Mouse (Mus musculus) stomach, embryonic 16.5 days (tissue): Measurements from ENCODE around the gene Mthfr. TPM values are rescaled to one million over a fixed set of nuclear protein-coding genes. Genes with fewer than 3 reads are reported as not detected.

ENCODE experiments used
- ATAC-seq: fragments of 200-750 bp; cut with Nextera tagmentation; 2 replicates; pipeline ENCODE4 v1.8.0; 2017; ENCODE audit warnings: moderate number of reproducible peaks, moderate TSS enrichment; ENCODE audit not compliant: insufficient read depth, low FRiP score
- H3K27ac ChIP-seq: fragments of 300-500 bp; sonication (generic); 2 replicates; pipeline ENCODE4 v1.5.1; 2014; ENCODE audit warnings: low read length
- H3K27me3 ChIP-seq: fragments of 300-500 bp; sonication (generic); 2 replicates; pipeline ENCODE4 v1.6.1; 2014; ENCODE audit warnings: low read length, control low read depth, mixed read lengths; ENCODE audit not compliant: control insufficient read depth, insufficient read depth
- H3K36me3 ChIP-seq: fragments of 300-500 bp; sonication (generic); 2 replicates; pipeline ENCODE4 v1.6.1; 2014; ENCODE audit warnings: low read length; ENCODE audit not compliant: control insufficient read depth, insufficient read depth
- H3K4me1 ChIP-seq: fragments of 300-500 bp; sonication (generic); 2 replicates; pipeline ENCODE4 v1.6.1; 2014; ENCODE audit warnings: low read length, control low read depth, mixed read lengths; ENCODE audit not compliant: control insufficient read depth, insufficient read depth
- H3K4me2 ChIP-seq: fragments of 300-500 bp; sonication (generic); 2 replicates; pipeline ENCODE4 v1.6.1; 2014; ENCODE audit warnings: low read depth, low read length, mixed read lengths
- H3K4me3 ChIP-seq: fragments of 300-500 bp; sonication (generic); replicated peaks from 2 replicates; pipeline ENCODE4 v1.5.1; 2014; ENCODE audit warnings: mild to moderate bottlenecking, low read length
- H3K9ac ChIP-seq: fragments of 300-500 bp; sonication (generic); 2 replicates; pipeline ENCODE4 v1.6.1; 2014; ENCODE audit warnings: low read length
- H3K9me3 ChIP-seq: fragments of 300-500 bp; sonication (generic); replicated peaks from 2 replicates; pipeline ENCODE4 v1.6.1; 2016; ENCODE audit warnings: low read length, control low read depth; ENCODE audit not compliant: control insufficient read depth
- WGBS: fragments of 180-500 bp; shearing (Covaris S2); extraction: QIAGEN DNeasy Blood & Tissue Kit; methylation state at CpG from one replicate; pipeline ENCODE4 v1.1.7; 2014; 5-methylcytosine and 5-hydroxymethylcytosine counted together
- polyA plus RNA-seq: library from polyadenylated mRNA; unstranded; fragments of >200 nt; fragmentation: Nextera tagmentation; extraction: Ambion mirVana; gene quantifications from 2 replicates; pipeline ENCODE4 v1.2.1, GENCODE M21; 2015

Gene Mthfr
- polyA plus RNA-seq, 1 experiment from 2014 or later, result 26.7 TPM

DNA sequence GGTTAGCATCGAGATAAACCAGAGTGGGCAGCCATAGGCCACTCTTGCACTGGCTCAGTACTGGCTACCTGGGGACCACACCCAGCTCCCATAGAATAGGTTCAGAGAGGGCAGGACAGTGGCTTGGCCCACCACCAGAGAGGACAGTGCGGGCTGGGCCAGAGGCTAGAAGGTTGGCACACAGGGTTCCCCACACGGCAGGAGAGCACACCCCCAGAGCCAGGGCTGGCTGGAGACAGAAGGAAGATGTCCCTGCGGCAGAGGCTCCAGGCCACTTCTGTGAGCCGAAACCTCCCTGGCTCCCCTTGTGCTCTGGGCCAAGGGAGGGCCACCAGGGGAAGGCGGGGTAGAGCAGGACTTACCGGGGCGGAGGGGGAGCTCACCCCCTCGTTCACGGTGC lies 42.3 kb downstream of the Mthfr start:
- 96% methylated on average over 10 of the region's 10 CpGs for WGBS
- Histone ChIP-seq H3K4me2 (no peak overlapping the region), H3K9ac (no peak overlapping the region), H3K27ac (no peak overlapping the region), H3K4me3 (no peak overlapping the region), H3K4me1 (peaks cover 28% of the 10 kb centered on the region), H3K36me3 (no peaks in the 10 kb centered on the region; the same call in 1 of the 2 replicates), H3K27me3 (no peaks in the 10 kb centered on the region), H3K9me3 (no peaks in the 10 kb centered on the region)
- no peak for ATAC-seq

DNA sequence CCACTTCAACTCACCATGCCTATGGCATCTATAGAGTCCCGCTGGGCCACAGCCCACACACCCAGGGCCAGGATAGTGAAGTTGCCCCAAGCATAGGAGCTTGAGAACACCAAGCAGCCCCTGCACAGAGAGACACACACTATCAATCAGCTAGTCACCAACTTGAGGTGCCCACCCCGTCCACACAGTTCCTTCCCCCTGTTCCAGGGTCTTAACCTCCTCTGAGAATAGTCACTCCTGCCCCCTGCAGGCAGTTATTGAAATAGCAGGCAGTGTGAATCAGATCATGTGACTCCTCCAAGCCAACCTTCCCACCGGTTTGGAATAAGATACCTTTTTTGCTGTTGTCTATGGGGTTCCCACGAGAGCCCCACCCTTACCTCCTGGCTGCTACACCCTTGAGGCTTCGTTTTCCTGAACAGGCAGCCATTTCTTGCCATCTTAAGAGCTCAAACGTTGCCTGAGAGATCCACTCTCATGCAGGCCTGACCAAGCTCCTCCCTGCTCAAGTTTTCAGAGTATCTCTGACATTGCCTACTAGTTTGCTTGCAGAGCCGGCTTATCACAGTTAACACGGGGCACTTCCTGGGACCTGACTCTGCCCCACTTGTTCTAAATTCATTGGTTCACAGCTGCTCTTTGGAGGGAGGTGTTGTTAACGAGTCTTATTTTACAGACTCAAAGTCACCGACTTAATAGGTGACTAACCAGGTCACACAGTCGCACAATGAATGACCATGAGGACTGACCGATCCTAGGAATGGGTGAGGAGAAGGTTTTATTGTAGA lies 43.6 kb downstream of the Mthfr start:
- Histone ChIP-seq H3K9me3 (no peaks in the 10 kb centered on the region), H3K27ac (no peak overlapping the region), H3K9ac (no peak overlapping the region), H3K27me3 (no peaks in the 10 kb centered on the region), H3K4me3 (no peak overlapping the region), H3K4me1 (peaks cover 35% of the 10 kb centered on the region), H3K4me2 (no peak overlapping the region), H3K36me3 (no peaks in the 10 kb centered on the region; the same call in 1 of the 2 replicates)
- 49% methylated on average over 12 of the region's 12 CpGs for WGBS
- peak; percentile 12; the same call in 1 of the 2 replicates for ATAC-seq

DNA sequence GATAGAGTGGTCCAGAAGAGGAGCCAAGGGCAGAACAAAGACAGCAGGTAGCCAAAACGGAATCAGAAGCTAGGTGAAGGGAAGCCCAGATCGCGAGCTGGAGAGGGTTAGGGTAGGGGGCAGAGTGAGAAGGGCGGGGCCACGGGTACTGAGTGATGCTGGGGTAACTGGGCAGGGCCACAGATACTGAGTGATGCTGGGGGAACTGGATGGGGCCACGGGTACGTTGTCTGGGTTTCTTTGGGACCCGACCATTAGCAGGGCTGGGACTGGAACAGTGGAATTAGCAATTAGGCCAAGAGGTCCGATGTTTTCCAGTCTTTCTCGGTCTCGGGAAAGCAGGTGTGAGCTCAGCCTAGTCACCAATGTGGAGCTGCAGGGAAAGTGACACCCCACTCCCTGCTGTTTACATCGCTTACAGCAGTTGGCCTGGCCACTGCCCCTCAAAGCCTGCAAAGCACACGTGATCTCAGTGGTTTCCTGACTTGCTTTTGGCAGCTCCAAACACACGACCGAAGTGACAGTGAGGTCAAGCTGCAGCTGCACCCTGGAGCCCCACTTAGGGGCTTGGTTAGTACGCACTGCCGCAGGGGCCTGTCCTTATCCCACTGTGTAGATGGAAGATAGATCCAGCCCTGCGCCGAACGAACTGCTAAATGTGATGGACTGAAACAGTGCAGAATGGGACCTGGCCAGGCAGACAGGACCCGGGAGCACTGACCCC lies 44.5 kb downstream of the Mthfr start:
- no peak overlapping the region; the same call in 1 of the 2 replicates for H3K9ac ChIP-seq
- no peaks in the 10 kb centered on the region; the same call in 1 of the 2 replicates for H3K36me3 ChIP-seq
- no peaks in the 10 kb centered on the region for H3K27me3 ChIP-seq
- no peaks in the 10 kb centered on the region for H3K9me3 ChIP-seq
- H3K4me2 ChIP-seq, result no peak overlapping the region
- no peak overlapping the region for H3K4me3 ChIP-seq
- peaks cover 39% of the 10 kb centered on the region for H3K4me1 ChIP-seq
- WGBS, result 49% methylated on average over 21 of the region's 21 CpGs
- ATAC-seq, result no peak
- no peak overlapping the region for H3K27ac ChIP-seq

DNA sequence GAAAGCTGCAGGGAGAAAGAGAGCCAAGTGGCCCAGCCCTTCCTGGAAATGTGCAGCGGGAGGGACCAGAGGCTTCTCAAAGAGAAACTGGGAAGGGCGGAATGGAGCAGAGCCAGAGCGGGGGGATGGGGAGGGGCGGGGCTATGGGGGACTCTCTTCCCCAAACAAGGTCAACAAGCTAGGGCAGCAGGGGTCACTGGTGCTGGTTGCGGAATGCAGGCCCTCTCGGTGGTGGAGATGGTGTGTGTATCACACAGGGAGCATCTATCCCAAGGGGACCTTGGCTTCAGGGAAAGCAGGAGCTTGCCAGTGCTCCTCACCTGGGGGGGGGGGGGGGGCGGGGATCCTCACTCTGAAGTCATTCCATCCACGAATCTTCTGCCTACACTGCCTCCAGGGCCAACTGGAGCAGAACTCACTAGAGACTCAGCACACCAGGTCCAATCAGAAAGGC lies 45.4 kb downstream of the Mthfr start:
- Histone ChIP-seq H3K4me1 (peaks cover 39% of the 10 kb centered on the region), H3K4me3 (no peak overlapping the region), H3K27me3 (no peaks in the 10 kb centered on the region), H3K27ac (no peak overlapping the region), H3K9ac (no peak overlapping the region), H3K36me3 (no peaks in the 10 kb centered on the region; the same call in 1 of the 2 replicates), H3K4me2 (no peak overlapping the region), H3K9me3 (no peaks in the 10 kb centered on the region)
- ATAC-seq, result no peak
- 15% methylated on average over 7 of the region's 8 CpGs for WGBS

DNA sequence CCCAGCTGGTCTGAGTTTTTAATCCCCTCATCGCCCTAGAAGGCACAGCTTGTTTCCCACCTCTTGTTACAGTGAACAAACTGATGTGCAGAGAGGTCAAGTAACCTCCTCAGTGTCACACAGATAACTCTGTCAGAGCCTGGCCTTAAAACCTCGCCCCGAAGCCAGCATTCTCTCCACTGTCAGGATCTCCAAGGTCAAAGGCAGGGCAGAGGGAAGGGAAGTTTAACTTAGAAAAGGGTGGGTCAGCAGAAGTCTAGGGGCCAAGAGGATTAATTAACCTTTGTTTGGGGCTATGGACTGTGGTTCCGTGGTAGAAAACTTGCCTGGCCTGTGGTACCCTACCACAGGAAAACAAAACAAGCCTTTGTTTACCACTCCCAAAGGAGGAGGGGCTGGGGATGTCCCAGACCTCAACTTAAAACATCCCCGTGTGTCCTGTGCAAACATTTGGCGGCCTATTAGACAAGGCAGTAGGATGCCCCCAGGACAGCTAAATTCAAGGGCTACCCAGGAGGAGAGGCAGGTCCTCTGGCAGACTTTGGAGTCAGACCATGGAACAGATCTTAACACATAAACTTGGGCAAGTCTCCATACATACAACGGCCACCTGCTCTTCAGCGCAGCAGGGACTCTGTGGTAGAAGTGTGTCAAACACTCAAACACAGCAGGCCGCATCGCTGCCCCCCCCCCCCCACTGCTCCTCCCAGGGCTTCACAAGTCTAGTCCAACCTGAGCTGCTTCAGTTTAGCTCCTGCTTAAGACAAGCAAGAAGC lies 46.4 kb downstream of the Mthfr start:
- H3K27me3 ChIP-seq, result no peaks in the 10 kb centered on the region
- ATAC-seq, result no peak
- no peak overlapping the region for H3K4me3 ChIP-seq
- H3K4me2 ChIP-seq, result no peak overlapping the region
- H3K4me1 ChIP-seq, result peaks cover 39% of the 10 kb centered on the region
- 49% methylated on average over 10 of the region's 10 CpGs for WGBS
- H3K9me3 ChIP-seq, result no peaks in the 10 kb centered on the region
- peak overlapping the region; percentile 46; the same call in 1 of the 2 replicates for H3K9ac ChIP-seq
- H3K27ac ChIP-seq, result no peak overlapping the region
- no peaks in the 10 kb centered on the region; the same call in 1 of the 2 replicates for H3K36me3 ChIP-seq

DNA sequence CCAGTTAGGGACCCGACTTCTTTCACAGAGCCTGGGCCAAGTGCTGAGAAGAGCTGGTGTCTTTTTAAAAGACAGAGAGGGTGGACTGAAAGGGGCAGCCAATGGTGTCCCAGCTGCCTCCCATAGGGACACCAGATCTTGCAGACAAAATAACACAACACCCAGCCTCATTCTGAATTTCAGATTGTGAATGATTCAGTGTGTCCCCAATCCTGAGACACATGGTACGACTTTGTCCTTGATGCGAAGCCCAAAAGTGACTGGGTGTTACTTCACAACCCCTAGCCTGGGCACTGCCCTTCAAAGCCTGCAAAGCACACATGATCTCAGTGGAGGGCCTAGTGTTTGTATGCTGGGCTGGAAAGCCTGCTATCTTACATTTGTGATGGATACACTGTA lies 47.0 kb downstream of the Mthfr start:
- Histone ChIP-seq H3K27me3 (no peaks in the 10 kb centered on the region), H3K27ac (no peak overlapping the region), H3K9ac (no peak overlapping the region), H3K4me2 (no peak overlapping the region), H3K36me3 (no peaks in the 10 kb centered on the region; the same call in 1 of the 2 replicates), H3K4me1 (peaks cover 39% of the 10 kb centered on the region), H3K4me3 (no peak overlapping the region), H3K9me3 (no peaks in the 10 kb centered on the region)
- 72% methylated on average over 3 of the region's 3 CpGs for WGBS
- ATAC-seq, result no peak

DNA sequence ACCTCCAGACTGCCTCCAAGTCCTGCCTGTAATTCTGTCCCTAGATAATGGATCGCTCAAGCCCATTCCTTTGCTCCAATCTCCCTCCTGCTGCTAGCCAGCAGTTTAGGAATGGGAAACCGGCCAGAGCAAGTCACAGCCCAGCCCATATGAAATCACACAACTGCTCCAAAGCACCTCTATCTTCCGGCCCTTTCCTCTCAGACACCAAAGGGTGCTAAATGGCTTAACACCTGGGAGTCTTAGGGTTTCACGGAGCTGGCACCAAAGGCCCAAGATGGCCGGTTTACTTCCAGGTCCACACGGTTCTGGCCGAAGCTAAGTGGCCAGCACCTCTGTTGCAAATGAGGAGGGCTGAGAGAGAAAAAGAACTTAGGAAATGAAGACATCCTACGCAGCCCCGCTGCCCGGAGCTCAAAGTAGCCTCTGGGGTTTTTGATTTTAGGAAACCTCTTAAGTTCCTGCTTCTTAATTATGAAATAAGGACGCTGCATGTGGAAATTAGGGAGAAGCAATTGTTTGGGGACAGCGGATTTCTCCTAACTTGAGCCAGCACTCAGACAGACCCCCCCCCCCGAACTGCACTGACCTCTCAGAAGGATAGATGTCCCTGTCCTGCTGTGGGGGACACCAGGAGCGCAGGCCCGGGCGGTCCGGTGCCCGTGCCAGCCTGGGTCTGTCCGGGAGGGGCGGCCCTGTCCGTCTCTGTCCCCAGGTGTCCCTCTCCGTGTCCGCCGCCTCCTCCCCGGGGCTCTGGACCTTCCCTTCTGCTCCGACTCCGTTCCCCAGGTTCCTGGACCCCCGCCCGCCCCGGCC lies 48.4 kb downstream of the Mthfr start:
- H3K4me3 ChIP-seq, result peak overlapping the region; percentile 92
- H3K27ac ChIP-seq, result peak overlapping the region; percentile 77
- H3K27me3 ChIP-seq, result no peaks in the 10 kb centered on the region
- no peaks in the 10 kb centered on the region for H3K9me3 ChIP-seq
- 5% methylated on average over 30 of the region's 30 CpGs for WGBS
- no peaks in the 10 kb centered on the region for H3K36me3 ChIP-seq
- peak overlapping the region; percentile 87 for H3K4me2 ChIP-seq
- no peak for ATAC-seq
- peaks cover 39% of the 10 kb centered on the region for H3K4me1 ChIP-seq
- H3K9ac ChIP-seq, result peak overlapping the region; percentile 92

DNA sequence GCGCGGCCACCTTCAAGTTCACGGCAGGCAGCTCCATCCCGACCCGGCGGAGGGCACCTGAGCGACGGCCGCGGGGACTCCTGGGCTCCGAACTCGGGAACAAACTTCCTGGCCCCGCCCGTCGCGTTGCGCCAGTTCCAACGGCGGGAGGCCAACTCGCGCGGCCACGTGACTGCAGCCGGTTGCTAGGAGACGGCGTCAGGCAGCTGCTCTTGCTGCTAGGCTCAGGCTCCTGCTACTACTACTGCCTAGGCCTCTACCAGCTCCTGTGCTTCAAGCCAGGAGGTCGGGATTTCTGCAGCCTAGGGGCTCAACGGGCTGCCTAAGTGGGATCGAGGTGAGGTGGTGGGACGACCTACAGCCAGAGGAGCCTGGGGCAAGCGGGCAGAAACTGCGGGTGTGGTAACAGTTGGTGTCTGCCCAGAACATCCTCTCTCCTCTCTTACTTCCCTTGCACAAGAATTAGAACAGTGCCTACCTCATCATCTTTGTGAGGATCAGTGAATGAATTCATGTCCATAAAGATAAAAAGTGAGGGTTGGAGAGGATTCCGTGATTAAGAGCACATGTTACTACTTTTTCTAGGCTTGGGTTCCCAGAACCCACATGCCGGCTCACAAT lies 49.1 kb downstream of the Mthfr start, which contains the start of gene Agtrap:
Agtrap (minus strand) TSS at position 125 of the 621 bp plus-strand sequence.
- peak within 1 kb of the TSS; percentile 92 for H3K9ac ChIP-seq
- no peaks in the 10 kb centered on the region for H3K36me3 ChIP-seq
- no peaks in the 10 kb centered on the region for H3K27me3 ChIP-seq
- 6% methylated on average over 34 of the region's 34 CpGs for WGBS
- peak; percentile 92 for ATAC-seq
- peak within 1 kb of the TSS; percentile 77 for H3K27ac ChIP-seq
- peaks cover 39% of the 10 kb centered on the region for H3K4me1 ChIP-seq
- peak within 1 kb of the TSS; percentile 87 for H3K4me2 ChIP-seq
- no peaks in the 10 kb centered on the region for H3K9me3 ChIP-seq
- H3K4me3 ChIP-seq, result peak within 1 kb of the TSS; percentile 92
